Mouse (Mus musculus): Measurements from ENCODE around the gene Chordc1. TPM values are rescaled to one million over a fixed set of nuclear protein-coding genes. Genes with fewer than 3 reads are reported as not detected.

Chordc1 gene
- polyA plus RNA-seq (2012; rRNA removed; ENCODE audit: low replicate concordance) = 4.4 and 23.7 TPM in 2 replicates

GRCm38 (mm10) chr9:18291571-18292429 is at the start of gene Chordc1:
Chordc1 (plus strand) TSS chr9:18292125.

Other genes starting within 250 kb of the Chordc1 start
- not detected in 2 replicates for gene Naalad2, start 110.9 kb downstream of the Chordc1 start, polyA plus RNA-seq (2012; rRNA removed; ENCODE audit: low replicate concordance)
- gene Ubtfl1, start 112.3 kb downstream of the Chordc1 start, polyA plus RNA-seq (2012; rRNA removed; ENCODE audit: low replicate concordance) = not detected in 2 replicates
- gene Mbd3l2, start 138.5 kb downstream of the Chordc1 start, polyA plus RNA-seq (2012; rRNA removed; ENCODE audit: low replicate concordance) = not detected in 2 replicates
- not detected in 2 replicates for gene Zfp558, start 186.1 kb downstream of the Chordc1 start, polyA plus RNA-seq (2012; rRNA removed; ENCODE audit: low replicate concordance)
- gene Mbd3l1, start 186.2 kb downstream of the Chordc1 start, polyA plus RNA-seq (2012; rRNA removed; ENCODE audit: low replicate concordance) = not detected in 2 replicates

All from duodenum, adult 2 months (tissue).